Mouse (Mus musculus) MEL (cell line): Measurements from ENCODE around the gene Tigit. TPM values are rescaled to one million over a fixed set of nuclear protein-coding genes. Genes with fewer than 3 reads are reported as not detected.

Experiments used
- DNase-seq: peaks from one replicate; pipeline ENCODE4 v3.0.0; 2011; ENCODE audit warnings: low read depth, low spot score
- H3K27ac ChIP-seq: 2 replicates; pipeline ENCODE4 v1.5.1; 2012; ENCODE audit warnings: low read depth, mild to moderate bottlenecking, control low read depth, low read length, moderate library complexity; ENCODE audit not compliant: control insufficient read depth
- H3K27me3 ChIP-seq, 2 experiments: fragments of 150-350 bp in 1 of 2; sonication (generic) in 1 of 2; 2 replicates each; pipeline ENCODE4 v1.6.1; 2012; ENCODE audit warnings: low read length in 2 of 2, mild to moderate bottlenecking in 2 of 2, improper control_type of control experiment in 1 of 2, moderate library complexity in 1 of 2; ENCODE audit not compliant: insufficient read depth in 2 of 2, control insufficient read depth in 1 of 2
- H3K36me3 ChIP-seq, 2 experiments: 2 replicates each; pipeline ENCODE4 v1.6.1; 2012 to 2014; ENCODE audit warnings: low read length in 2 of 2, improper control_type of control experiment in 1 of 2, inconsistent platforms in 1 of 2, mild to moderate bottlenecking in 1 of 2; ENCODE audit not compliant: insufficient read depth in 2 of 2, control insufficient read depth in 1 of 2
- H3K4me1 ChIP-seq, 2 experiments: fragments of 150-350 bp in 1 of 2; sonication (generic) in 1 of 2; 2 replicates each; pipeline ENCODE4 v1.6.1; 2012; ENCODE audit warnings: low read length in 2 of 2, improper control_type of control experiment in 1 of 2, mild to moderate bottlenecking in 1 of 2; ENCODE audit not compliant: insufficient read depth in 2 of 2, control insufficient read depth in 1 of 2
- H3K4me3 ChIP-seq, 2 experiments: fragments of 150-350 bp in 1 of 2; sonication (generic) in 1 of 2; 2 replicates each; pipeline ENCODE4 v1.5.1; 2012; ENCODE audit warnings: low read depth in 2 of 2, low read length in 2 of 2, mild to moderate bottlenecking in 2 of 2, moderate library complexity in 2 of 2, control low read depth in 1 of 2, improper control_type of control experiment in 1 of 2; ENCODE audit not compliant: control insufficient read depth in 1 of 2, insufficient read depth in 1 of 2
- H3K79me2 ChIP-seq: 2 replicates; pipeline ENCODE4 v1.6.1; 2012; ENCODE audit warnings: mild to moderate bottlenecking, low read length, moderate library complexity; ENCODE audit not compliant: control insufficient read depth, poor library complexity, insufficient read depth
- H3K9ac ChIP-seq: 2 replicates; pipeline ENCODE4 v1.6.1; 2012; ENCODE audit warnings: low read depth, mild to moderate bottlenecking, control low read depth, low read length, moderate library complexity; ENCODE audit not compliant: control insufficient read depth, poor library complexity, severe bottlenecking
- H3K9me3 ChIP-seq: fragments of 150-350 bp; sonication (generic); replicated peaks from 2 replicates; pipeline ENCODE4 v1.6.1; 2012; ENCODE audit warnings: mild to moderate bottlenecking, low read length, improper control_type of control experiment, moderate library complexity; ENCODE audit not compliant: insufficient read depth
- BHLHE40 ChIP-seq: IDR thresholded peaks from 2 replicates; pipeline ENCODE4 v1.6.1; 2012; ENCODE audit warnings: low read depth, mild to moderate bottlenecking, inconsistent platforms, low read length, improper control_type of control experiment, borderline replicate concordance
- CHD1 ChIP-seq: IDR thresholded peaks from 2 replicates; pipeline ENCODE4 v1.6.1; 2012; ENCODE audit warnings: low read depth, mild to moderate bottlenecking, inconsistent platforms, low read length, improper control_type of control experiment
- CHD2 ChIP-seq: IDR thresholded peaks from 2 replicates; pipeline ENCODE4 v1.6.1; 2011; ENCODE audit warnings: low read length, improper control_type of control experiment
- CTCF ChIP-seq, 3 experiments: IDR thresholded peaks in 2 of 3; conservative IDR thresholded peaks in 1 of 3; 2 replicates each; pipeline ENCODE4 v1.5.1; 2011 to 2012; ENCODE audit warnings: low read length in 3 of 3, low read depth in 2 of 3, mild to moderate bottlenecking in 2 of 3, improper control_type of control experiment in 1 of 3, inconsistent platforms in 1 of 3, mixed read lengths in 1 of 3, moderate library complexity in 1 of 3; ENCODE audit not compliant: control insufficient read depth in 1 of 3, insufficient read depth in 1 of 3, poor library complexity in 1 of 3, severe bottlenecking in 1 of 3
- E2F4 ChIP-seq: IDR thresholded peaks from 2 replicates; pipeline ENCODE4 v1.6.1; 2011; ENCODE audit warnings: low read depth, low read length, improper control_type of control experiment, borderline replicate concordance
- ELF1 ChIP-seq: IDR thresholded peaks from 2 replicates; pipeline ENCODE4 v1.6.1; 2014; ENCODE audit warnings: low read depth, mild to moderate bottlenecking, inconsistent platforms, low read length, improper control_type of control experiment, moderate library complexity
- GATA1 ChIP-seq: IDR thresholded peaks from 2 replicates; pipeline ENCODE4 v1.6.1; 2011; ENCODE audit warnings: low read depth, low read length, improper control_type of control experiment
- JUND ChIP-seq: IDR thresholded peaks from 2 replicates; pipeline ENCODE4 v1.6.1; 2011; ENCODE audit warnings: low read depth, mild to moderate bottlenecking, improper control_type of control experiment, low read length
- KAT2A ChIP-seq: conservative IDR thresholded peaks from 2 replicates; pipeline ENCODE4 v1.6.1; 2012; ENCODE audit warnings: low read depth, low read length, improper control_type of control experiment, inconsistent platforms
- MAX ChIP-seq: IDR thresholded peaks from 2 replicates; pipeline ENCODE4 v1.6.1; 2011; ENCODE audit warnings: low read length, improper control_type of control experiment
- MEF2A ChIP-seq: IDR thresholded peaks from 2 replicates; pipeline ENCODE4 v1.6.1; 2014; ENCODE audit warnings: low read depth, mild to moderate bottlenecking, inconsistent platforms, low read length, improper control_type of control experiment; ENCODE audit not compliant: poor library complexity, insufficient replicate concordance, severe bottlenecking; ENCODE audit errors: extremely low read depth
- MXI1 ChIP-seq: IDR thresholded peaks from 2 replicates; pipeline ENCODE4 v1.6.1; 2011; ENCODE audit warnings: mild to moderate bottlenecking, low read depth, low read length, improper control_type of control experiment
- MYB ChIP-seq: IDR thresholded peaks from 2 replicates; pipeline ENCODE4 v1.6.1; 2011; ENCODE audit warnings: mild to moderate bottlenecking, low read depth, low read length, improper control_type of control experiment
- MYC ChIP-seq: IDR thresholded peaks from 2 replicates; pipeline ENCODE4 v1.6.1; 2011; ENCODE audit warnings: low read depth, mild to moderate bottlenecking, low read length, improper control_type of control experiment, moderate library complexity
- NELFE ChIP-seq: IDR thresholded peaks from 2 replicates; pipeline ENCODE4 v1.6.1; 2011; ENCODE audit warnings: low read depth, low read length, improper control_type of control experiment
- POLR2A ChIP-seq, 2 experiments: IDR thresholded peaks; 2 replicates each; pipeline ENCODE4 v1.6.1; 2011 to 2012; ENCODE audit warnings: low read length in 2 of 2, mild to moderate bottlenecking in 2 of 2, control low read depth in 1 of 2, improper control_type of control experiment in 1 of 2, low read depth in 1 of 2, moderate library complexity in 1 of 2; ENCODE audit not compliant: control insufficient read depth in 1 of 2, insufficient read depth in 1 of 2, poor library complexity in 1 of 2
- SMC3 ChIP-seq: IDR thresholded peaks from 2 replicates; pipeline ENCODE4 v1.6.1; 2011; ENCODE audit warnings: low read depth, low read length, improper control_type of control experiment
- TAL1 ChIP-seq: IDR thresholded peaks from 2 replicates; pipeline ENCODE4 v1.6.1; 2012; ENCODE audit warnings: mild to moderate bottlenecking, inconsistent platforms, low read length, moderate library complexity, mixed read lengths
- TCF12 ChIP-seq: IDR thresholded peaks from 2 replicates; pipeline ENCODE4 v1.6.1; 2014; ENCODE audit warnings: low read depth, mild to moderate bottlenecking, inconsistent platforms, low read length, improper control_type of control experiment, moderate library complexity
- UBTF ChIP-seq: IDR thresholded peaks from 2 replicates; pipeline ENCODE4 v1.6.1; 2012; ENCODE audit warnings: low read depth, mild to moderate bottlenecking, inconsistent platforms, low read length, improper control_type of control experiment, moderate library complexity, borderline replicate concordance; ENCODE audit not compliant: insufficient read depth
- USF1 ChIP-seq: IDR thresholded peaks from 2 replicates; pipeline ENCODE4 v1.6.1; 2014; ENCODE audit warnings: low read depth, mild to moderate bottlenecking, inconsistent platforms, low read length, improper control_type of control experiment, moderate library complexity
- USF2 ChIP-seq, 2 experiments: IDR thresholded peaks; 2 replicates each; pipeline ENCODE4 v1.6.1; 2011 to 2012; ENCODE audit warnings: improper control_type of control experiment in 2 of 2, low read length in 2 of 2, borderline replicate concordance in 1 of 2, inconsistent platforms in 1 of 2, low read depth in 1 of 2, mild to moderate bottlenecking in 1 of 2; ENCODE audit not compliant: insufficient read depth in 1 of 2
- ZMIZ1 ChIP-seq: IDR thresholded peaks from 2 replicates; pipeline ENCODE4 v1.6.1; 2012; ENCODE audit warnings: low read depth, mild to moderate bottlenecking, inconsistent platforms, low read length, improper control_type of control experiment, moderate library complexity
- polyA plus RNA-seq, 2 experiments: library from polyadenylated mRNA; stranded (reverse) in 1 of 2; unstranded in 1 of 2; fragments of >175 nt in 1 of 2; fragments of >200 nt in 1 of 2; gene quantifications; 2 replicates each; pipeline versions ENCODE4 v1.2.1 to v1.2.4; 2012; ENCODE audit warnings: low replicate concordance in 2 of 2, low read depth in 1 of 2; ENCODE audit not compliant: insufficient read length in 2 of 2, insufficient read depth in 1 of 2, missing spikeins in 1 of 2
- total RNA-seq: library from RNA; depleted of rRNA; stranded (reverse); fragments of 300-350 nt; gene quantifications from 2 replicates; pipeline ENCODE4 v1.2.3, GENCODE M21; 2012

The Tigit gene
- total and polyA plus RNA-seq, 3 experiments = 0.39 to 7.5 TPM; not detected in 1

GRCm38 (mm10) chr16:43603591-43604141, 60.3 kb downstream of the Tigit start:
- Histone ChIP-seq H3K4me3 (no peak overlapping the region), H3K79me2 (no peaks in the 10 kb centered on the region), H3K4me1 (no peaks in the 10 kb centered on the region), H3K36me3 (no peaks in the 10 kb centered on the region), H3K9me3 (no peaks in the 10 kb centered on the region), H3K27ac (no peak overlapping the region), H3K9ac (no peak overlapping the region), H3K27me3 (peaks cover 0 to 1% of the 10 kb centered on the region in 2 experiments; a peak in 3 of 4 replicates)
- TF ChIP-seq KAT2A (no peak), MYB (no peak), MXI1 (no peak), MEF2A (no peak), ZMIZ1 (no peak), JUND (no peak), E2F4 (no peak), USF1 (no peak), GATA1 (no peak), UBTF (no peak), CHD1 (no peak), ELF1 (no peak), USF2 (IDR thresholded peaks at IDR 0.05; ENCODE audit: borderline replicate concordance in 1 of 2, insufficient read depth in 1 of 2, low read depth in 1 of 2, low read length in 2 of 2) (no peak), TAL1 (no peak)
- DNase-seq = no peak

- Histone ChIP-seq H3K79me2 (no peaks in the 10 kb centered on the region), H3K27me3 (peaks cover 0 to 3% of the 10 kb centered on the region in 2 experiments), H3K27ac (no peak overlapping the region), H3K36me3 (no peaks in the 10 kb centered on the region), H3K9ac (no peak overlapping the region), H3K9me3 (no peaks in the 10 kb centered on the region), H3K4me3 (no peak overlapping the region), H3K4me1 (no peaks in the 10 kb centered on the region)
- no peak for TF ChIP-seq MAX
- TF ChIP-seq MYB = no peak
- no peak for TF ChIP-seq MYC
- TF ChIP-seq TCF12 = no peak
- no peak for TF ChIP-seq POLR2A (IDR thresholded peaks at IDR 0.05; ENCODE audit: control insufficient read depth in 1 of 2, insufficient read depth in 1 of 2, low read depth in 1 of 2, low read length in 2 of 2, poor library complexity in 1 of 2)
- TF ChIP-seq CHD2 = no peak
- no peak for TF ChIP-seq GATA1
- TF ChIP-seq UBTF = no peak
- no peak for TF ChIP-seq BHLHE40
- no peak for TF ChIP-seq NELFE
- no peak for TF ChIP-seq SMC3
- no peak for TF ChIP-seq CTCF (IDR thresholded peaks at IDR 0.05 in 2 of 3, conservative IDR thresholded peaks at IDR 0.05 in 1 of 3; ENCODE audit: control insufficient read depth in 1 of 3, insufficient read depth in 1 of 3, low read depth in 2 of 3, low read length in 3 of 3, poor library complexity in 1 of 3, severe bottlenecking in 1 of 3)
- no peak for DNase-seq
These were observed 61.4 kb downstream of the Tigit start for GRCm38 (mm10) chr16:43602573-43602972.
